Mouse (Mus musculus) G1E (cell line): ENCODE measurements around the gene Lurap1. TPM values are rescaled to one million over a fixed set of nuclear protein-coding genes. Genes with fewer than 3 reads are reported as not detected.
A peak's percentile ranks its signal among the peaks of the same experiment; 100 is the strongest.

Experiments used
- ATAC-seq: 2 replicates; pipeline ENCODE4 v1.8.0; 2016; ENCODE audit warnings: mild to moderate bottlenecking; ENCODE audit not compliant: insufficient number of reproducible peaks, poor library complexity, low FRiP score, severe bottlenecking; ENCODE audit errors: extremely low read depth
- DNase-seq: peaks from one replicate; pipeline ENCODE4 v3.0.0; 2012; ENCODE audit warnings: low spot score
- H3K27me3 ChIP-seq: 2 replicates; pipeline ENCODE4 v1.6.1; 2012; ENCODE audit warnings: mild to moderate bottlenecking, low read length, inconsistent platforms; ENCODE audit not compliant: insufficient read depth
- H3K36me3 ChIP-seq: replicated peaks from 2 replicates; pipeline ENCODE3; 2012; ENCODE audit warnings: mild to moderate bottlenecking, inconsistent platforms
- H3K4me1 ChIP-seq: 2 replicates; pipeline ENCODE4 v1.6.1; 2012; ENCODE audit warnings: low read depth, low read length, inconsistent platforms, mixed read lengths; ENCODE audit not compliant: insufficient read depth
- H3K4me3 ChIP-seq: 2 replicates; pipeline ENCODE4 v1.5.1; 2012; ENCODE audit warnings: low read depth, mild to moderate bottlenecking, inconsistent platforms, low read length, moderate library complexity, mixed read lengths
- H3K9me3 ChIP-seq: replicated peaks from 2 replicates; pipeline ENCODE4 v1.6.1; 2012; ENCODE audit warnings: inconsistent platforms
- CTCF ChIP-seq: IDR thresholded peaks from 2 replicates; pipeline ENCODE4 v1.5.1; 2012; ENCODE audit warnings: low read depth, low read length, inconsistent platforms, mixed read lengths
- GATA1 ChIP-seq: IDR thresholded peaks from 2 replicates; pipeline ENCODE4 v1.6.1; 2012; ENCODE audit warnings: borderline replicate concordance, low read length, inconsistent platforms, mixed read lengths
- GATA2 ChIP-seq: IDR thresholded peaks from 2 replicates; pipeline ENCODE4 v1.6.1; 2012; ENCODE audit warnings: low read depth, low read length, inconsistent platforms, borderline replicate concordance
- POLR2AphosphoS5 ChIP-seq: IDR thresholded peaks from 2 replicates; pipeline ENCODE4 v1.6.1; 2012; ENCODE audit warnings: low read depth, low read length, inconsistent platforms; ENCODE audit not compliant: insufficient replicate concordance
- TAL1 ChIP-seq: conservative IDR thresholded peaks from 2 replicates; pipeline ENCODE4 v1.6.1; 2012; ENCODE audit warnings: low read depth, low read length, inconsistent platforms, mixed read lengths
- polyA plus RNA-seq: library from polyadenylated mRNA; stranded (reverse); fragments of >175 nt; gene quantifications from 2 replicates; pipeline ENCODE4 v1.2.3, GENCODE M21; 2012
- total RNA-seq, 2 experiments: library from RNA; stranded (forward) in 1 of 2; stranded (reverse) in 1 of 2; fragments of 200-1000 nt in 1 of 2; fragments of >200 nt in 1 of 2; fragmentation: Nextera tagmentation in 1 of 2; gene quantifications; 2 replicates each; pipeline ENCODE4 v1.2.3; 2014 to 2017

The Lurap1 gene
- 0.10 and 0.15 TPM in 2 replicates for total RNA-seq (2014; fragmentation: Nextera tagmentation)
- 0.33 and 0.41 TPM in 2 replicates for total RNA-seq (2017)
- 0.01 TPM in 1 of 2 replicates, not detected in the other for polyA plus RNA-seq

DNA sequence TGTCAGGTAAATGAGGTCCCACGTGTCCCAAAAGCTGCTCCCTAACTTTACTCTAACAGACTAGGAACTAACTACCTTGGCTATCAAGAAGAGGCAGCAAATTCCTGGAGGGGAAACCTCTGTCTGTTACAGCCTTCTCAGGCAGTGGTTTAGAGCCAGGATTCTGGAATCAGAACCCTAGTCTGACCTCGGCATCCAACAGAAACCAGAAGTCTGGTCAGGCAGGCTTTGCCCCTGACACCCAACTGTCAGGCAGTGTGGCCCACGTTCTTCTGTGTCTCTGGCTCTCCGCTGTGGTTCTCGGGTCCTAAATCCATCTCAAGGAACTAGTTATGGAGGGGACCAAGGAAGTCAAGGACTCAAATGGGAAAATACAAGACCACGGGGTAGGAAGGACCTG is at the start of gene Lurap1:
Lurap1 (minus strand) TSS at position 101 of the 400 bp plus-strand sequence.
- ATAC-seq: no peak
- Histone ChIP-seq H3K9me3 (peaks cover 5% of the 10 kb centered on the region), H3K4me3 (peak within 1 kb of the TSS; percentile 85)

DNA sequence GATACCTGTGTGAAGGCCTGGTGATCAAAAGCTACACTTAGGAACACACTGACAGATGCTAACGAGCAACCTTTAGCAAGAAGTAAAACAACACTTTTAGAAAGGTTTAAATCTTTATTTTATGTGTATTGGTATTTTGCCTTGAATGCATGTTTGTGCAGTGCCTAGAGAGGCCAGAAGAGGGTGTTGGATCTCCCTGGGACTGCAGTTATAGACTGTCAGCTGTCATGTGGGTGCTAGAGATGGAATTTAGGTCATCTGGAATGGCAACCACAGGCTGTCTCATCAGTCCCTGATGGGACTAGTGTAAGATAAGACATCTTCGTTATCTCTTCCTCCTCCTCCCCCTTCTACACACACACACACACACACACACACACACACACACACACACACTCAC is 47.3 kb upstream of the Lurap1 start:
- DNase-seq (no peak), ATAC-seq (no peak)
- Histone ChIP-seq H3K4me3 (no peak overlapping the region), H3K36me3 (no peaks in the 10 kb centered on the region), H3K27me3 (no peaks in the 10 kb centered on the region), H3K9me3 (no peaks in the 10 kb centered on the region), H3K4me1 (peaks cover 26% of the 10 kb centered on the region)
- TF ChIP-seq TAL1 (no peak), CTCF (peak; percentile 21; the same call in 1 of the 2 replicates)

More for the DNA sequence above, at the start of gene Lurap1:
- no peak for DNase-seq
- H3K27me3 ChIP-seq: no peaks in the 10 kb centered on the region
- H3K36me3 ChIP-seq: peaks cover 50% of the 10 kb centered on the region
- peaks cover 33% of the 10 kb centered on the region for H3K4me1 ChIP-seq
- TF ChIP-seq CTCF (no peak), TAL1 (no peak), GATA2 (no peak), POLR2AphosphoS5 (no peak), GATA1 (no peak)

DNA sequence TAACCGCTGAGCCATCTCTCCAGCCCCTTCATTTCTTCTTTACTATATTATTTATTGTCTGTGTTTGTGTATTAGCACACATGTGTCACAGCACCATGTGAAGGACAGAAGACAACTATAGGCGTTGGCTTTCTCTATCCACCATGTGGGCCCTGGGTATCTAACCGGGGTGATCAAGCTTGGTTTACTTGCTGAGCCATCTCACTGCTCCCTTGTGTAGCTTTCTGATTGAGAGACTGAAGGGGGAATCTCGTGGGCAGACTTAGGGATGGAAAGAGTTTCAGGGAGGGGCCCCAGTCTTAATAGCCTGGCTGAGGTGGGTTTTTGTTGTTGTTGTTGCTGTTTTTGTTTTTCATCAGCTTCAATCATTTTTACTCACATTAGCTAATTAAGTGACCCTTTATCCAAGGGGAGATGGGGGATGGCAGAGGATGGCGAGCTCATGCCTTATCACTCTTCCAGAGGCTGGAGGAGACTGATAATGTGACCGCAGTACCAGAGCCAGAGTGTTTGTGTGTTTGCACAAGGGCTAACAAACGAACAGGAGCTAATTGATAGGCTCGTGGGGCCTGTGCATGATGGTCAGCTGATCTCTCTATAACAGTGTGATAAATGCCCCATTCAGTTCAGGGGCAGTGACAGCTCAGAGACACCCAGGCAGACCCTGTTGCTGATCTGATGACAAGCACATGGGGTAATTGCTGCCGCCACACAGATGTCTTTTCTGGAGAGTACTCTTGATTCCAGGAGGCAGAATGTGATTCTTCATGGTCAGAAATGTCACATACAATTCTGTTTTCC is 42.6 kb upstream of the Lurap1 start:
- TF ChIP-seq TAL1 (peak; percentile 90), GATA1 (no peak), CTCF (no peak), POLR2AphosphoS5 (no peak), GATA2 (peak; percentile 51; the same call in 1 of the 2 replicates)
- Histone ChIP-seq H3K4me1 (peaks cover 34% of the 10 kb centered on the region), H3K27me3 (no peaks in the 10 kb centered on the region), H3K9me3 (no peaks in the 10 kb centered on the region), H3K4me3 (no peak overlapping the region; the same call in 1 of the 2 replicates), H3K36me3 (no peaks in the 10 kb centered on the region)
- peak; percentile 70 for DNase-seq
- ATAC-seq: peak; percentile 99

DNA sequence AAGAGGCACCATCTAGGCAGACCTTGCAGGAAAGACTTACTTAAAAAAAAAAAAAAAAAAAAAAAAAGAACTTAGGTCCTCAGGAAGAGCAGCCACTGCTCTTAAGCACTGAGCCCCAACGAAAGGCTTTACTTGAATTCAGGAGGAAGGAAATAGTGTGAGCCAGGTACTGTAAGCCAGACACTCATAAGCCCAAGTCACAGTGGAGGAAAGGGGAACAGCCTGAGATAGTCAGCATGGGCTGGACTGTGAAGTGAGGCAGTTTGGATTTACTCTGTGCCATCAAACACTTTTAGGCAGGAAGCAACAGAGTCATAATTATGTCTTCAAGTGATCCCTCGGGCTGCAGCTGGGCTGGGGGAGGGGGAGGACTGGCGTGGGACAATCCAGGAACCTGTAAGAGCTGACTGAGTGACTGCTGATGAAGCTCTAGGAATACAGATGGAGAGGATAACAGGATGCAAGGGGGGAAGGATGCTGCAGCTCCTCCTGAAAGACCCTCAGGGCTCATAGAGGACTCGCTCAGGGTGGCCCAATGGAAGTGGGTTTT is 41.2 kb upstream of the Lurap1 start:
- Histone ChIP-seq H3K36me3 (no peaks in the 10 kb centered on the region), H3K9me3 (no peaks in the 10 kb centered on the region; the same call in 1 of the 2 replicates), H3K4me3 (no peak overlapping the region), H3K27me3 (no peaks in the 10 kb centered on the region), H3K4me1 (peaks cover 32% of the 10 kb centered on the region)
- DNase-seq (no peak), ATAC-seq (no peak)
- no peak for TF ChIP-seq GATA2
- TF ChIP-seq TAL1: no peak
- no peak for TF ChIP-seq CTCF
- no peak for TF ChIP-seq POLR2AphosphoS5
- TF ChIP-seq GATA1: no peak

DNA sequence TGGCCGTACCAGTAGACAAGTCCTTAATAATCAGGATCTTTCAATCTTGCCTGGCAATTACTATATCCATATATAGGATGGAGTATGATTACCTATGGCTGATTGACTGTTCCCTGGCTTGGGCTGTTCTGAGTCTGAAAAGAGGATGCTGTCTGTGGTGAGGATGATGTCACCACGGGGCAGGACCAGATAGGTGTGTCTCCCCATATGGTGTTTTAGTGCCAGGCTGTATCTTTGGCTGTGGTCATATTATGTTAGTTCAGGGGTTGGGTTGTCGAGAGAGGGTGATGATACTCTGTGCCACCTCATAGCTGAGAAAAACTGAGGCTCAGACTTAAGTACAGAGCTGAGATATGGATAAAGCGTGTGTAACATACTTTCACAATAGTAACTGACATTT is 33.9 kb upstream of the Lurap1 start:
- peaks cover 36% of the 10 kb centered on the region for H3K27me3 ChIP-seq
- no peak overlapping the region for H3K4me3 ChIP-seq
- DNase-seq (no peak), ATAC-seq (no peak)
- H3K4me1 ChIP-seq: peaks cover 26% of the 10 kb centered on the region
- H3K9me3 ChIP-seq: no peaks in the 10 kb centered on the region; the same call in 1 of the 2 replicates
- no peaks in the 10 kb centered on the region for H3K36me3 ChIP-seq
- TF ChIP-seq TAL1 (no peak), GATA1 (no peak)

DNA sequence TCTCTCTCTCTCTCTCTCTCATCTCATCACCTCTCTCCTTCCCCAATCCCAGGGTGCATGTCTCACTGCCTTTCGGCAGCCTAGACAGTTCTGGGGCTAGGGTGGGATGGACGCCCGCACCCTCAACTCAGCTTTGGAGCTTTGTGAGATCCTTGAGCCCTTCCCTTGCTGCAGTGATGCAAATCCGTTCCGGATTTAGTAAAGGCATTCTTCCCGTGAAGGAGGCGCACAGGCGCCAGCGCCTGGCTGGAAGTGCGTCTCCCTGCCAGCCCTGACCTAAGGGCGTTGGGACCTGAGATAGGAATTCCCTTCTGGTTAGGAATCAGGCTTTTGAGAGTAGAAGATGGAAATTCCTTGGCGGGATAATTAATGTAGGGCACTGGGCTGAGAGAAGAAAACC is 31.6 kb upstream of the Lurap1 start:
- Histone ChIP-seq H3K9me3 (no peaks in the 10 kb centered on the region), H3K4me3 (no peak overlapping the region), H3K36me3 (no peaks in the 10 kb centered on the region), H3K27me3 (peaks cover 44% of the 10 kb centered on the region), H3K4me1 (peaks cover 32% of the 10 kb centered on the region)
- no peak for ATAC-seq
- no peak for DNase-seq
- no peak for TF ChIP-seq CTCF
- TF ChIP-seq GATA1: no peak
- TF ChIP-seq TAL1: no peak

DNA sequence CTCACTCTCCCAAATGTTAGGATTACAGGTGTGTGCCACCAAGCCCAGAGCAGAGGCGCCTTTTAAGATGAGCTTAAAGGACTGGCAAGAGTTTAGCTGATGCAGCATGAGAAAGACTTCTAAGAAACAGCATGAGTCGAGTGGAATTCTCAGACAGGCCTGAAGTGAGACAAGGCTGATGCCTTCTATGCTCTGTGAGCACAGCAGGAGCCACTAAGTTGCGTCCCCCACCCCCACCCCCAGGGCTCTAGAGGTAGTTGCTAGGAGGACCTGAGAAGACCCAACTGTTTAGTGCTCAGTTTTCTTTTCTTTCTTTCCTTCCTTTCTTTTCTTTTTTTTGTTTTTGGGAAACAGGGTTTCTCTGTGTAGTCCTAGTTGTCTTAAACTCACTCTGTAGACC is 30.9 kb upstream of the Lurap1 start:
- H3K36me3 ChIP-seq: no peaks in the 10 kb centered on the region
- DNase-seq: no peak
- H3K9me3 ChIP-seq: no peaks in the 10 kb centered on the region
- peaks cover 48% of the 10 kb centered on the region for H3K27me3 ChIP-seq
- ATAC-seq: no peak
- H3K4me3 ChIP-seq: no peak overlapping the region
- H3K4me1 ChIP-seq: peaks cover 34% of the 10 kb centered on the region
- TF ChIP-seq GATA2 (no peak), TAL1 (no peak), GATA1 (no peak), CTCF (no peak)
